Mouse (Mus musculus) fibroblast of lung, adult 2 months (primary cell): ENCODE results near the gene Lhx9.
"Not testable (repeated sequence)": the region's sequence is repeated elsewhere in the genome, so short reads cannot be mapped to it uniquely, and the experiment has no call there.

Experiments used
- DNase-seq: peaks from one replicate; pipeline ENCODE4 v3.0.0-alpha.2; 2011; ENCODE audit warnings: low read depth

The Lhx9 gene

GRCm38 (mm10) chr1:138848511-138849109, at the start of gene Lhx9:
Gene Lhx9, minus strand, starts transcription at chr1:138848577.
- DNase-seq: no peak

- DNase-seq: no peak
Measured at GRCm38 (mm10) chr1:138896088-138896487, 47.7 kb upstream of the Lhx9 start.

GRCm38 (mm10) chr1:138877470-138878254, 29.3 kb upstream of the Lhx9 start:
- DNase-seq: no peak

GRCm38 (mm10) chr1:138876371-138877045, 28.1 kb upstream of the Lhx9 start:
- peak; percentile 63 for DNase-seq

- not testable (repeated sequence) for DNase-seq
Measured at GRCm38 (mm10) chr1:138856101-138856950, 7.9 kb upstream of the Lhx9 start, which contains the start of gene 2310009B15Rik. Gene 2310009B15Rik, minus strand, starts transcription at chr1:138856852.

- no peak for DNase-seq
Measured at GRCm38 (mm10) chr1:138850823-138851222, 2.4 kb upstream of the Lhx9 start.

GRCm38 (mm10) chr1:138850161-138850539, 1.8 kb upstream of the Lhx9 start:
- no peak for DNase-seq

- no peak for DNase-seq
Measured at GRCm38 (mm10) chr1:138849531-138850160, 1.3 kb upstream of the Lhx9 start.

- DNase-seq: no peak
Measured at GRCm38 (mm10) chr1:138848026-138848425, 351 bp downstream of the Lhx9 start.

GRCm38 (mm10) chr1:138847146-138847545, 1.2 kb downstream of the Lhx9 start:
- DNase-seq: no peak

GRCm38 (mm10) chr1:138846581-138846980, 1.8 kb downstream of the Lhx9 start:
- no peak for DNase-seq

- DNase-seq: no peak
Measured at GRCm38 (mm10) chr1:138846131-138846530, 2.2 kb downstream of the Lhx9 start.

GRCm38 (mm10) chr1:138845481-138845880, 2.9 kb downstream of the Lhx9 start:
- no peak for DNase-seq

GRCm38 (mm10) chr1:138844166-138844565, 4.2 kb downstream of the Lhx9 start:
- no peak for DNase-seq

GRCm38 (mm10) chr1:138843361-138844091, 4.9 kb downstream of the Lhx9 start:
- DNase-seq: no peak

- DNase-seq: no peak
Measured at GRCm38 (mm10) chr1:138842756-138843155, 5.6 kb downstream of the Lhx9 start.

GRCm38 (mm10) chr1:138842315-138842714, 6.1 kb downstream of the Lhx9 start:
- DNase-seq: no peak

- no peak for DNase-seq
Measured at GRCm38 (mm10) chr1:138841306-138842095, 6.9 kb downstream of the Lhx9 start.

- DNase-seq: no peak
Measured at GRCm38 (mm10) chr1:138840440-138841305, 7.7 kb downstream of the Lhx9 start.
